Mouse (Mus musculus) ES-Bruce4 (cell line): ENCODE measurements around the gene Pcna.
A peak's percentile ranks its signal among the peaks of the same experiment; 100 is the strongest.

Experiments used
- CTCF ChIP-seq: IDR thresholded peaks from one replicate; pipeline ENCODE4 v1.8.1; 2011; ENCODE audit warnings: low read depth, low read length
- EP300 ChIP-seq: IDR thresholded peaks from 2 replicates; pipeline ENCODE4 v1.6.1; 2011; ENCODE audit warnings: low read depth, low read length; ENCODE audit not compliant: insufficient read depth
- POLR2A ChIP-seq: IDR thresholded peaks from one replicate; pipeline ENCODE4 v1.8.1; 2011; ENCODE audit warnings: low read length; ENCODE audit not compliant: insufficient read depth

DNA sequence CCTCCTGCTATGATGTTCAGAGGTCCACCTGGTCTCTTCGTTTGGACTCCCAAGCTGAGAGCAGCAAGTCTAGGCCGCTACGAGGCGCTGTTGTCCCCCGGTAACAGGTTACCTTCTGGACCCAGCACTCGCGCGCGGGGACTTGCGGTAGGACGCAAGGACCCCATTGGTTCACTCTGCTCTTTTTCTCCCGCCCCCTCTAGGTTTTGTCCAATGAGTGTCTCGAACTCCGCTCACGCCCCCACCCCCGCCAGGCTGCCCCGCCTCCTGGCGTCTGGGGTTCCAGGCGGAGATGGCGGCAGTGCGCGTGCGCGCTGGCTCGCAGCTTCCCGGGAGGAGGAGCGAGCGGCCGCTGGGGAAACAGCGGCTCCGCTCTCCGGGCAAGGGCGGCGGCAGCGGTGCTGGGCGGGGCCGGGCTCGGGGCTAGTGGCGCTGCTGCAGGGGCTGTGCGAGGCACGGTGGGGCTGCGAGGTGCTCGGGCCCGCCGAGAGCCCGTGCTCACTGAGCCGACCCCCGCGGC, 9.8 kb upstream of the Pcna start, which contains the start of gene Cds2:
- TF ChIP-seq CTCF (peak; percentile 91), POLR2A (no peak), EP300 (peak; percentile 42; the same call in 1 of the 2 replicates)
